Mouse (Mus musculus) embryonic fibroblast, embryonic 13.5 days (primary cell): Measurements from ENCODE around the gene B430305J03Rik. TPM values are rescaled to one million over a fixed set of nuclear protein-coding genes. Genes with fewer than 3 reads are reported as not detected.
A peak's percentile ranks its signal among the peaks of the same experiment; 100 is the strongest.

Source experiments
- H3K27ac ChIP-seq: 2 replicates; pipeline ENCODE4 v1.5.1; 2012; ENCODE audit warnings: low read length, control low read depth, inconsistent platforms; ENCODE audit not compliant: insufficient read depth
- H3K4me1 ChIP-seq: 2 replicates; pipeline ENCODE4 v1.6.1; 2011; ENCODE audit warnings: low read length; ENCODE audit not compliant: control insufficient read depth, insufficient read depth
- H3K4me3 ChIP-seq: 2 replicates; pipeline ENCODE4 v1.5.1; 2011; ENCODE audit warnings: mild to moderate bottlenecking, control low read depth, low read length; ENCODE audit not compliant: insufficient read depth
- CTCF ChIP-seq: IDR thresholded peaks from 2 replicates; pipeline ENCODE4 v1.5.1; 2011; ENCODE audit warnings: mild to moderate bottlenecking, control low read depth, low read length, moderate library complexity, borderline replicate concordance; ENCODE audit not compliant: insufficient read depth
- POLR2A ChIP-seq: IDR thresholded peaks from 2 replicates; pipeline ENCODE4 v1.6.1; 2011; ENCODE audit warnings: low read depth, mild to moderate bottlenecking, control low read depth, low read length, moderate library complexity
- polyA plus RNA-seq: library from polyadenylated mRNA; stranded (reverse); fragments of >200 nt; gene quantifications from 2 replicates; pipeline ENCODE4 v1.2.4, GENCODE M21; 2011; ENCODE audit warnings: low read depth; ENCODE audit not compliant: missing spikeins, insufficient read length

B430305J03Rik gene
- polyA plus RNA-seq, 1 experiment = 0.74 TPM

- no peak overlapping the region for H3K4me3 ChIP-seq
Measured at GRCm38 (mm10) chr3:61358107-61358506, 7.6 kb downstream of the B430305J03Rik start.

DNA sequence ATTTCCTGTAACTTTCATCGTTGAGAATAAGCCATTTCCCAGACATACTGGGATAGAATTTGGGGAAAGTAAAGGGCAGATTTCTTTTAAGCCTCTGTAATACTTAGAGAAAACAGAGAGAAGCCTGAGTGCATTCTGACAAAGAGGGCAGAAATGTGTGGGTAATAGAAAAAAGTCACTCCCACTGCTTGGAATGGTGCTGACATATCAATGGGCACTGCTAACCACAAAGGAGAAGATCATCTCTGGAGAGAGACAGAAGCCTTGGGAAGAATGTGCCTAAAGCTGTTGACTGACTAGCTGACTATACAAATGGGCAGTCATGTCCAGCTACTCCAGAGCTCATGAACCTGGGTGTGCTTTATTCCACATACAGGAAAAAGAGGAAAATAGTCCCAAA lies 10.3 kb downstream of the B430305J03Rik start:
- Histone ChIP-seq H3K4me1 (peaks cover 2% of the 10 kb centered on the region; the same call in 1 of the 2 replicates), H3K4me3 (no peak overlapping the region), H3K27ac (no peak overlapping the region)
- no peak for TF ChIP-seq CTCF
- TF ChIP-seq POLR2A = no peak

More at GRCm38 (mm10) chr3:61358107-61358506, 7.6 kb downstream of the B430305J03Rik start:
- H3K4me1 ChIP-seq = peaks cover 2% of the 10 kb centered on the region; the same call in 1 of the 2 replicates
- no peak overlapping the region for H3K27ac ChIP-seq
- TF ChIP-seq CTCF = no peak
- no peak for TF ChIP-seq POLR2A

DNA sequence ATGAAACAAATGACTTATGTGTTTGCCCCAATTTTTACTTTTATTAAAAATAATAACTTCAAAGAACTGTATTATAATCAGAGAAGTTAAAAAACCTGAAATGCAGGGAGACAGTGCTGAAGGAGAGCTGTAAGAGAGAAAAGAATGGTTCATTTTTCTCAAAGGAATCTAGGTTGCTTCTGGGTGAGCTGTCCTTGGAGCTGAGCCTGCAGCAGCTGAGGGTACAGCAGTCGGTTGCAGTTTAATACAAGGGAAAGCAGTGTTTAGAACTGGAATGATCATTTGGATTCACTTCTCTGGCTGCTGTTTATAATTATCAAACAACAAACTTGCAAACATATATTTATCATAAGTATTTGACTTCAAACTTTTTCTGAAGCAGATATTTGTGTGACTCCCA lies 16.3 kb downstream of the B430305J03Rik start:
- Histone ChIP-seq H3K27ac (no peak overlapping the region), H3K4me1 (peaks cover 3% of the 10 kb centered on the region), H3K4me3 (no peak overlapping the region)
- no peak for TF ChIP-seq CTCF
- no peak for TF ChIP-seq POLR2A

GRCm38 (mm10) chr3:61348036-61348614 lies 17.6 kb downstream of the B430305J03Rik start:
- peaks cover 9% of the 10 kb centered on the region for H3K4me1 ChIP-seq
- H3K27ac ChIP-seq = no peak overlapping the region
- no peak for TF ChIP-seq POLR2A
- TF ChIP-seq CTCF = no peak
- H3K4me3 ChIP-seq = no peak overlapping the region

GRCm38 (mm10) chr3:61345636-61346035 lies 20.1 kb downstream of the B430305J03Rik start:
- TF ChIP-seq CTCF (no peak), POLR2A (no peak)
- H3K4me1 ChIP-seq = peaks cover 9% of the 10 kb centered on the region
- no peak overlapping the region for H3K4me3 ChIP-seq

DNA sequence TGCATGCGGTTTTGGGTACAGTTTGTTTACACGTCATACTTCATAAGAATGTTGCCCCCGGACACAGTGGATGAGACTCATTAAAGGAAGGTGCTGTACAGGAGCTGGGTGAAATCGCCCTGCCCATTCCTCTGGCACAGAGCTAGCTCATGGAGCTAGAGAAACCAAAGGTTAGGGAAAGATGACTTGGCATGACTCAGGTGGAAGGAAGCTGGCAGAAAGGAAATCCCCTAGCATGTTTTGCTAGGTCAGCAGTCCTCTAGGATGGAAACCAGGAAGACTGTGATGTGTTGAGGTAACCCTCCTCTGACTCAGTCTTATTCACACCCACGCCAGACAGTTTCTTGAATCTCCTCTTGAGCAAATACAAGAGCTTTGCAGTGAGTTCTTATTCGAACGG lies 21.7 kb downstream of the B430305J03Rik start:
- TF ChIP-seq POLR2A (no peak), CTCF (no peak)
- H3K4me3 ChIP-seq = no peak overlapping the region
- no peak overlapping the region for H3K27ac ChIP-seq
- peaks cover 16% of the 10 kb centered on the region for H3K4me1 ChIP-seq

More at GRCm38 (mm10) chr3:61345636-61346035, 20.1 kb downstream of the B430305J03Rik start:
- no peak overlapping the region for H3K27ac ChIP-seq

GRCm38 (mm10) chr3:61340321-61340720 lies 25.4 kb downstream of the B430305J03Rik start:
- Histone ChIP-seq H3K4me3 (no peak overlapping the region), H3K4me1 (peaks cover 12% of the 10 kb centered on the region), H3K27ac (peak overlapping the region; percentile 36; the same call in 1 of the 2 replicates)
- TF ChIP-seq CTCF = no peak
- no peak for TF ChIP-seq POLR2A

GRCm38 (mm10) chr3:61337230-61337629 lies 28.5 kb downstream of the B430305J03Rik start:
- Histone ChIP-seq H3K4me3 (no peak overlapping the region), H3K27ac (no peak overlapping the region), H3K4me1 (peaks cover 6% of the 10 kb centered on the region; the same call in 1 of the 2 replicates)
- TF ChIP-seq POLR2A (no peak), CTCF (no peak)

DNA sequence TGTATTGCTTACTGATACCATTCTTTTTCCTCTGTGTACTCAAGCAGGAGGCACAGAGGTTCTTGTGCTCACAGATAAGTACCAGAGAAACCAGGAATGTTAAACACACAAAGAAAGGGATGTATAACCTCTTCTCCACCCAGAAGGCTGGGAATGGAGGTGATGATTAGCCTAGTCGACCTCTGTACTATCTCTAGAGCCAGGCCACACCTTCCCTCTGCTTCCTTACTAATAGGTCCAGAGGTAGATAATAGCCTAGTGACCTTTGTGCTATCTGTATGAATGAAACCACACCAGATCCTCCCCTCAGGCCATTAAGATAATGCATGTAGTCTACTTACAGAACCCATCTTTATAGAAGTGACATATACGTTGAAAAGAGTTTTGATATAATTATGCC lies 29.5 kb downstream of the B430305J03Rik start:
- TF ChIP-seq POLR2A (no peak), CTCF (no peak)
- Histone ChIP-seq H3K4me3 (no peak overlapping the region), H3K4me1 (peaks cover 6% of the 10 kb centered on the region; the same call in 1 of the 2 replicates), H3K27ac (no peak overlapping the region)

DNA sequence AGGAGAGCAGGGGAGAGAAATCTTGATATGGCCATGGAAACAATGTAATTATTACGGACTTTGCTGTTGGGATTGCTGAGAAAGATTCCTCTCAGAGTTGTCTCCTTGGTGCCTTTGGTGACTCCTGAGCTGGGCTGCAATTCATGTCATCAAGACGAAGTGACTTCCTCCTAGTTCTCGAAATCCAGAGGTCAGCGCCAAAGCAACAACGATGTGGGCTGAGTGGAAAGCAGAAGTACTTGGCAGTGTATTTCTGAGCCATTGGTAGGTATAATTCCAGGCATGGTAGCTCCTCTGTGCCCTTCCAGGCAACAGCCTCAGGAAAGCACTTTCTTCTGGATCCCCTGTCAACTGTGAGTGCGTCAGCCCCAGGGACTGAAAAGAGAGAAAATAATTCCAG lies 44.1 kb downstream of the B430305J03Rik start:
- no peak overlapping the region for H3K4me3 ChIP-seq
- H3K4me1 ChIP-seq = no peaks in the 10 kb centered on the region
- H3K27ac ChIP-seq = no peak overlapping the region
- TF ChIP-seq POLR2A = no peak

GRCm38 (mm10) chr3:61320031-61320430 lies 45.7 kb downstream of the B430305J03Rik start:
- peaks cover 3% of the 10 kb centered on the region for H3K4me1 ChIP-seq
- H3K4me3 ChIP-seq = no peak overlapping the region
- no peak overlapping the region for H3K27ac ChIP-seq
- no peak for TF ChIP-seq POLR2A
- TF ChIP-seq CTCF = no peak

DNA sequence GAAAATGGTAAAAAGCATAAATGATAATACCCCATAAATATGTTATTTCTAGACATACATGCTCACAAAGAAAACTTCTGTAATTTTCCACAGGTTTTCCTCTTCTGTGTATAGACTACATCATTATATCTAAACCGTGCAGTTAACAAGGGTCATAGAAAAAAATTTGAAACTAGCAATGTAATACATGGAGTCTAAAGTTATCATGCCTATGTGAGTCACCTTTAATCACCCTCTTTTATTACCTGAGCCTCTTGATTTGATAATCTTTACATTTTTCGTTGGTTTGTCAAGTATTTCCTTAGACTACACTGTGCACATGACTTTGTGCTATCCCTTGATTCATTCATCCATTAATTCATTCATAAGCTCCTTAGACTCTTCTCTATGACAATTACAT lies 50.7 kb downstream of the B430305J03Rik start:
- Histone ChIP-seq H3K27ac (no peak overlapping the region), H3K4me1 (peaks cover 5% of the 10 kb centered on the region), H3K4me3 (no peak overlapping the region)
- TF ChIP-seq CTCF (no peak), POLR2A (no peak)

Other genes starting within 250 kb of the B430305J03Rik start
- 18.1 and 18.8 TPM in 2 replicates for gene Rap2b, start 4.3 kb downstream of the B430305J03Rik start, polyA plus RNA-seq